Mouse (Mus musculus) spleen, adult 2 months (tissue): ENCODE measurements around the gene Il6ra. TPM values are rescaled to one million over a fixed set of nuclear protein-coding genes. Genes with fewer than 3 reads are reported as not detected.

Experiments
- DNase-seq, 2 experiments: peaks; one replicate each; pipeline versions ENCODE4 v3.0.0 to v3.0.0-alpha.2; 2012 to 2021; ENCODE audit warnings: low spot score in 2 of 2, low read depth in 1 of 2
- H3K27ac ChIP-seq: fragments of 200-500 bp; 2 replicates; pipeline ENCODE4 v1.5.1; 2012; ENCODE audit warnings: low read length, inconsistent platforms; ENCODE audit not compliant: insufficient read depth
- H3K27me3 ChIP-seq: fragments of 200-500 bp; 2 replicates; pipeline ENCODE4 v1.6.1; 2012; ENCODE audit warnings: mild to moderate bottlenecking, moderate library complexity, low read length, inconsistent platforms; ENCODE audit not compliant: control insufficient read depth, insufficient read depth
- H3K36me3 ChIP-seq: fragments of 200-500 bp; 2 replicates; pipeline ENCODE4 v1.6.1; 2012; ENCODE audit warnings: mild to moderate bottlenecking, low read length, inconsistent platforms; ENCODE audit not compliant: control insufficient read depth, insufficient read depth
- H3K4me1 ChIP-seq: fragments of 200-500 bp; 2 replicates; pipeline ENCODE4 v1.6.1; 2011; ENCODE audit warnings: inconsistent platforms; ENCODE audit not compliant: control insufficient read depth, insufficient read depth, insufficient read length
- H3K4me3 ChIP-seq: fragments of 200-500 bp; 2 replicates; pipeline ENCODE4 v1.5.1; 2011; ENCODE audit warnings: mild to moderate bottlenecking, inconsistent platforms; ENCODE audit not compliant: insufficient read depth, insufficient read length; ENCODE audit errors: extremely low read depth
- CTCF ChIP-seq: fragments of 200-500 bp; IDR thresholded peaks from 2 replicates; pipeline ENCODE4 v1.5.1; 2011; ENCODE audit warnings: mild to moderate bottlenecking, inconsistent platforms; ENCODE audit not compliant: insufficient read depth, insufficient read length, insufficient replicate concordance; ENCODE audit errors: extremely low read depth
- POLR2A ChIP-seq: fragments of 200-500 bp; IDR thresholded peaks from 2 replicates; pipeline ENCODE4 v1.6.1; 2011; ENCODE audit warnings: low read depth, low read length, inconsistent platforms
- WGBS: fragments of 180-500 bp; shearing (Covaris S2); methylation state at CpG from one replicate; pipeline ENCODE4 v1.1.7; 2018; 5-methylcytosine and 5-hydroxymethylcytosine counted together
- polyA plus RNA-seq: library from polyadenylated mRNA; depleted of rRNA; stranded (reverse); fragments of >200 nt; gene quantifications from 2 replicates; pipeline ENCODE4 v1.2.3, GENCODE M21; 2012

The Il6ra gene
- polyA plus RNA-seq, 1 experiment: 21.4 TPM

DNA sequence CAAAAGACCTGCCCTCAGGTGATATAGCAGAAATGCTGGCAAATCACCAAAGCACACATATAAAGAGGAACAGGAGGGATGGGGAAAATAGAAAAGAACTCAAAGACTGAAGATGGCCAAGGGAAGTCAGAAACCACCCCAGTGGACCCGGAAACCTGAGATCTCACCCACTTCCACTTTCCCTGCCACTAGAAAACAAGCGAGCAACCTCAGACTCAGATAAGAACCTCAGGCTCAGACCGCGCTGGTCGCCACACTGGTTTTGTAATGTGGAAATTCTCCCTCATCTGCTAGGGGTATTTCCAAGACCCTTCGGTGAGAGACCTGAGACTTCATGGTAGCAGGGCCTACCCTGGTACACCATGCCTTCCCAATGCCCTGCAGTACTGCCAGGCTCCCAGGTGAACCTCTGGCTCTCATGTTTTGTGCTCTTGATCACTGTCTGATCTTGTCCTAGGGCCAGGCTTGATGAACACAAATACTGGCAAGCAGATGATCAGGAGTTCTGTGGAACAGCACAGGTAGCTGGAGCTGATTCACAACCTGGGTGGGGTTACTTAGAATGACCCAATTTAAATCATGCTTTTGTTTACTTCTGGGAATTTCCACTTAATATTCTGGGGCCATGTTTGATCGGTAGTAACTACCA lies 25.3 kb downstream of the Il6ra start:
- peaks cover 14% of the 10 kb centered on the region for H3K4me1 ChIP-seq
- 24% methylated on average over 7 of the region's 7 CpGs for WGBS
- peaks cover 7% of the 10 kb centered on the region for H3K36me3 ChIP-seq
- peak overlapping the region; percentile 56 for H3K27ac ChIP-seq
- peak in 1 of 2 experiments; percentile 38 for DNase-seq
- H3K27me3 ChIP-seq: no peaks in the 10 kb centered on the region
- H3K4me3 ChIP-seq: no peak overlapping the region
- TF ChIP-seq POLR2A (no peak), CTCF (no peak)

DNA sequence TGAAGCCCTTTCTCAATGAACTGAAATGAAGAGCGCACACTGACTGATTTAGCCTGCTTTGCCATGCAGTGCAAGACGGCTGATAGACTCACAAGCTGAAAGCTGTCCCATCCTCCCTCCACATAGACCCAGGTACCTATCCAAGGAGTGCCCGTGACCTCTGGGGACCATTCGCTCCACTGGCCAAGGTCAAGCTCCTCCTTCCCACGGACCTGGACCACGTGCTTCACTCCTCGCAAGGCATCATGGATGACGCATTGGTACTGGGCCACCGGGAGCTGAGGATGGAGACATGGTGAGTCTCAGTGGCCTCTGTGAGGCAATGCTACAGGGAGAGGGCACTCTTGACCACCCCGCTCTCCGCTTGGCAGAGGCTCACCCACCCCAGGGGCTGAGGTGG lies 27.2 kb downstream of the Il6ra start:
- TF ChIP-seq CTCF (no peak), POLR2A (no peak)
- Histone ChIP-seq H3K27me3 (no peaks in the 10 kb centered on the region), H3K4me3 (no peak overlapping the region), H3K27ac (no peak overlapping the region), H3K36me3 (peaks cover 9% of the 10 kb centered on the region), H3K4me1 (peaks cover 11% of the 10 kb centered on the region)
- DNase-seq: no peak
- 97% methylated on average over 11 of the region's 11 CpGs for WGBS

DNA sequence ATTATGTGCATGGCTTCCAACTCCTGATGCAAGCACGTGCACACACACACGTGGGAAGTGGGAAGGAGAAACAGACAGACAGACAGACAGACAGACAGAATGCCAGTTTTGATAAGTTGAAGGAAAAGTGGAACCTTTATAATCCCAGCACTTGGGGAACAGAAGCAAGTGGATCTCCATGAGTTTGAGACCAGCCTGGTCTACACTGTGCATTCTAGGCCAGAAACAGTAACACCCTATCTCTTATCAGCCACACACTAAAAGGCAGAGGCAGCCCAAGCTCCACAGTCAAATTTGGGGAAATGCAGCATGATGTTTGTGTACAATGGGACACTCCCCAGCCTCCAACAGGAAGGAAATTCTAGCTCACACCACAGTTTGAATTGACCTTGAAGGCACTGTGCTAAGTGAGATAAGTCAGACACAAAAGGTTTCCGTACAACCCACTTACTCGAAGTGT lies 29.4 kb downstream of the Il6ra start:
- Histone ChIP-seq H3K4me3 (no peak overlapping the region), H3K27ac (no peak overlapping the region), H3K36me3 (peaks cover 7% of the 10 kb centered on the region), H3K4me1 (peaks cover 11% of the 10 kb centered on the region), H3K27me3 (no peaks in the 10 kb centered on the region)
- WGBS: 56% methylated on average over 4 of the region's 4 CpGs
- no peak for DNase-seq
- TF ChIP-seq POLR2A: no peak
- no peak for TF ChIP-seq CTCF

DNA sequence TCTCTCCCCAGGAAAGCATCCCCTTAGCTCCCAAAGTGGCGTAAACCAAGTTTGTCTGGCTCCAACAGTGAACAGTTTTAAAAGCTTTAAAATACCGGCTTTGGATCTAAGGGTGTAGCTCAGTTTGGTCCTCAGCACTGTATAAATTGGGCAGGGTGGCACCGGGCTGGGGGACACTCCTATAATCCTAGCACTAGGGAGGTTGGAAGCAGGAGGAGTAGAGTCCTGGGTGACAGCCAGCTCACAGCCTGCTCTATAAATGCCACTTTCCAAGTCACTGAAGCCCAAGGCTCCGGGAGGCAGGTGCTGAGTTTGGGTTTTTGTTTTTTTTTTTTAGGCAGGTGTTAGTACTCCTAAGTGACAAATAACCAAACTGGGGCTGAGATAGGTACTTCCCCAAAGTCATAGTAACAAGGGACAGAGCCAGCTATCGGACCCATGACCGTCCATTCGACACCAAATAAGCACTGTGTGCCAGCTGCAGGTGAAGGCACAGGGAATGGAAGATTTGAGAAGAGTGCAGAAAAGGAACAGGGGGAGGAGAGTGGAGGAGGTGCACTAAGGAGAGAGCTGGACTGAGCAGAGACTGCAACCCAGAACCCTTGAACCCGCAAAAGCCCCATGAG lies 30.3 kb downstream of the Il6ra start:
- Histone ChIP-seq H3K27ac (0 out of 2 replicates have a peak overlapping the region, but pooled peaks have one; percentile 14), H3K36me3 (peaks cover 13% of the 10 kb centered on the region), H3K4me3 (no peak overlapping the region), H3K4me1 (peaks cover 4% of the 10 kb centered on the region), H3K27me3 (no peaks in the 10 kb centered on the region)
- 83% methylated on average over 8 of the region's 8 CpGs for whole genome bisulfite sequencing
- no peak for DNase-seq
- TF ChIP-seq POLR2A (no peak), CTCF (no peak)

DNA sequence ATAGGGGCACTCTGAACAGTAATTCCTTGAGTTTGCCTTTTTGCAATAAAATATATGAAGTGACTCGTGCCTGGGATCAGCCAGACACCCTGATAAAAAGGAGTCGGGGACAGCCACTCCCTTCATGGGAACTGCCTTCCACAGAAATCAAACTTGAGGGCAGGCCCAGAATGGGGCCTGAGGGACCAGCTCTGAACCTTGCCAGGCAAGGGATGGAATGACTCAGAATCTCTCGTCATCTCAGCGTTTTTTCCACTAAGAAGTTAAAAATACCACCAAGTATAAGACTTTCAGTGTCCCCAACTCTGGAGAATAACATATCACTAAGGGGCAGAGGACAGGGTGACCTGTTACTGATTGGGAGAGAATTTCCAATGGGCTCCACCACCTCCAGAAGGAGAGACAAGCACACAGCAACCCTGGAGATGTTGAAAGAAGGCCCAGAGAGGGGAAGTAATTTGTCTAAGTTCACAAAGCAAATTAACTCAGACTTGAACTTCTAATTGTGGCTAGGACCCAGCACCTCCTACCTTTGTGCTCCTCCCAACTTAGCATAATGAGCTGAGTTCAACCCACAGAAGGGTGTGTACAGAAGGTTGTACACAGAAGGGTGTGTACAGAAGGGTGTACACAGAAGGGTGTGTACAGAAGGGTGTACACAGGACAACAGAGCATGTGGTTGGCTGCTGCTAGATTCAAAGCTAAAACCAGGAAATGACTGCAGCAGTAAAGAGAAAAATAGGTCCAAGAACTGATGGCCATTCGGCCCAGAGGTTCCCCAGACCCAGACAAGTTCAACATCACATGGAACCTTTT lies 32.8 kb downstream of the Il6ra start:
- Histone ChIP-seq H3K27me3 (no peaks in the 10 kb centered on the region), H3K4me3 (no peak overlapping the region), H3K36me3 (peaks cover 11% of the 10 kb centered on the region), H3K4me1 (peaks cover 3% of the 10 kb centered on the region; the same call in 1 of the 2 replicates), H3K27ac (no peak overlapping the region)
- DNase-seq: no peak
- TF ChIP-seq CTCF (no peak), POLR2A (no peak)
- WGBS: 75% methylated on average over 5 of the region's 5 CpGs

DNA sequence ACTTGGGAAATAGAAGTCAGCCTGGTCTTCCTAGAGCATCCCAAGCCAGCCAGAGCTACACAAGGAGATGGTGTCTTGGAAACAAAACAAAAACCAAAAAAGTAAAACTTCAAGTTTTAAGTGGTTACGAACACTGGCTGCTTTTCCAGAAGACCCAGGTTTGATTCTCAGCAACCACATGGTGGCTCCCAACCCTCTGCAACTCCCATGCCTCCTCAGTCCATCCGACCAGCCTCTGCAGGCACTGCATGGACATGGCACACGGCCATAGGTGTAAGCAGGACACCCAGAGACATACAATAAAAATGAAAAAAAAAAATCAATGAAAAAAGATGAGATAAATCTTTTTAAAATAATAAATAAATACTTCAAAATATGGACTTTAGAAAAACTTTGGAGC lies 33.7 kb downstream of the Il6ra start:
- Histone ChIP-seq H3K27me3 (no peaks in the 10 kb centered on the region), H3K36me3 (peaks cover 11% of the 10 kb centered on the region), H3K4me3 (no peak overlapping the region), H3K27ac (no peak overlapping the region), H3K4me1 (peaks cover 5% of the 10 kb centered on the region; the same call in 1 of the 2 replicates)
- WGBS: 80% methylated on average over 3 of the region's 3 CpGs
- no peak for DNase-seq
- TF ChIP-seq CTCF: no peak
- no peak for TF ChIP-seq POLR2A

DNA sequence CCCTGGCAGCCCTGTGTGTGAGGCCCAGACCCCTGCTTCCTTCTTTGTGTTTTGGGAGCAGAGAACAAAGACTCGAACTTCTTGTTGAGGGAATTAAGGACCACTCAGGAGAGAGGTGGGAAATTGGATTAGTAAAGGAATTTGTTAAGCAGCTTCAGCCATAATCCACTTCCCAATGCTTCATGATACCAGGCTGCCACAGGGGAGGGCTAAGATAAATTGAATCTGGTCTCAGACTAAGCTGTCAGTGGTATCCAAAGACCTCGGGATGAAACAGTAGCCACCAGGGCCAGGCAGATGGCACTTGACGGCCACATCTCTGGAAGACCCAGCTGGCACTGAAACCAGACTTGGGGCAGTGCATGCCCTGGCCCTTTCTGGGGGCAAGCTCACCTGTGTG lies 34.5 kb downstream of the Il6ra start:
- TF ChIP-seq POLR2A: no peak
- TF ChIP-seq CTCF: no peak
- H3K4me3 ChIP-seq: no peak overlapping the region
- peak overlapping the region; percentile 55 for H3K27ac ChIP-seq
- WGBS: 84% methylated on average over 3 of the region's 3 CpGs
- H3K36me3 ChIP-seq: peaks cover 11% of the 10 kb centered on the region
- no peak for DNase-seq
- H3K27me3 ChIP-seq: no peaks in the 10 kb centered on the region
- peaks cover 5% of the 10 kb centered on the region; the same call in 1 of the 2 replicates for H3K4me1 ChIP-seq
